Mouse (Mus musculus) CD8-positive naive resting alpha-beta T cell, adult 2 months (primary cell): ENCODE measurements at regions not wholly inside any gene's neighbourhood (a gene's known extent, or its start where the extent isn't known, plus 50 kb on each side); places are given as distances from the start of the nearest gene placed in this dataset.

ENCODE experiments used
- DNase-seq, 2 experiments: peaks; one replicate each; pipeline ENCODE4 v3.0.0; 2022; ENCODE audit warnings: low read depth in 2 of 2, low spot score in 2 of 2

DNA sequence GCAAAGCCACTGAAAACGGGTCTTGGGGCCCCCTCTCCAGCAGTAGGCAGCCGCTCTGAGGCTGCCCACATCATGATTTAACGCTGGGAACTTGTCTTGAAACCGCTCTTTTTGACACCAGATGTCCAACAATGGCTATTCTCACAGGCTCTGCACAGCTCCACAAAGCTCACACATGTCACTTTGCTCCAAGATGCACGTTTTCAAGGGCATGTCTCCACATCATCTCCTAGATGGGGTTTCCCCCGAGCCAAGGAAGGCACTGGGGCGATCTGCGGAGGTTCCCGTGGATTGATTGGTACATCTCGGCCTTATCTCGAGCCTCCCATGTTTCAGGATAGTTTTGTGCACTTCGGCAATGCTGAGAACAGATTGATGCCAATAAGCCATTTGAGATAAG lies 526.8 kb upstream of the Cited2 start:
- no peak for DNase-seq

DNA sequence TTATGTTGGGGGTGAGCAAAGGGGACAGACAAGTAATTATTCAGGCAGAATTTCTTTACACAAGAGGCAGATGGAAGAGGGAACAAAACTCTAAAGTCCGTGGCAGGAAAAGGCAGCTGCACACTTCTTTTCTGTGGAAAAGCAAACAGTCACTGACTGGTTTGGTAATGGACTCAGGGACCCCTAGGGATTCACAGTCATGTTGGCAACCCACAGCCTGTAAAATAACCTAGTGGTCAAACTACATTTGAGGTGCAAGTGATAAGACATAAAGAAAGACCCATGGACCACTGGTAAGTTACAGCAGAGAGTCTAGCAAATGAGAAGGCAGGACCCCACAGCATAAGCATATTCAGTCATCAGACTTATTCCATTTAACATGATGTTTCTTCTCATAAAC lies 526.4 kb upstream of the Cited2 start:
- DNase-seq = no peak

DNA sequence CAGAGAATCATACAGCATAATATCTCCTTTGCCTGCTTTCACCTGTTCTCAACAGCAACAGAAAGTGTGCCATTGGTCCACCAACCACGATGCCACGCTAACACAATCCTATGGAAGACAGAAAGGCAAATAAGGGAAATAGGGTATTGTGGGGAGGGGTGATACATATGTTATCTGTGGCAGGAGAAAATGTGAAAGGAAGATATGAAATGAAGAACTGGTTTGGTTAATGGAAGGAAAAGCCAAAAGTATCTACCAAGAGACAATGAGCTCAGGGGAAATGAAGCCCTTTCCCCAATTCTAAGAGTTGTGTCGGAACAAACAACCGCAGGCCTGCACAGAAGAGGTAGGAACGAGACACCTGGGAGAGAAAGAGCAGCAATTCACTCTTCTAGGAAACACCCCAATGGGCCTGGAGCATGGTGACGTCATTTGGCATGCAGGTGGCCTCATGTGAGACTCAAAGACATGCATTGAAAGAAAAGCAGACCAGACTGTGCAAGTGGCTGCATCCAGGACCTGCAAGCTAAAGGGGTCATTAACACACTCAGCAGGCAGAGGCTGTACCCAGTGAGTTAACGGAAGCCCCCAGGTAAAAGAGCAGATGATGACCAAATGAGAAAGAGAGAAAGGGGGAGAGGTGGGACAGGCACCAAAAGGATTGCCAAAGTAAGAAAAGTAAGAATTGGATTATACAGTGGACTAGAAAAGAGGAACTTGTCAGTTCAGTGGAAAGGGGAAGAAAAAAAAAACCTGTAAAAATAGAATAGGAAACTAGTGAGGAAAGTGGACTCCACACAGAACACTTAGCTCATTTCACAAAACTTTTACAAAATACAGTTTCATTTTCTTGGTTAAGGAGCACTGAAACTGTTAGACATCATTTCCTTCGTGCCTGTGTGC lies 522.2 kb upstream of the Cited2 start:
- no peak for DNase-seq

DNA sequence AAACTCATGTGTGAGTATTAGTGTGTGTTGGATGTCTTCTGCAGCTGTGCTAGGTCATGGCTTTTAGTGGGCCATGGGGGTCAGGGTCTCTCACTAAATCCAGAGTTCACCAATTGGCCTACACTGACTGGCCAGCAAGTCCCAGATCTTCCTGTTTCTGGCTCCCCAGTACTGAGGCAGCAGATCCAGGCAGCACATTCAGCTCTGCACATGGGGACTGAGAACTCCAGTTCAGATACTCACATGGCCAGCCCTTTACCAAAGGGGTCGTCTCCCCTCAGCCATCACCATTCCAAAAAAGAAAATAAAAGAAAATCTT lies 521.6 kb upstream of the Cited2 start:
- no peak for DNase-seq

DNA sequence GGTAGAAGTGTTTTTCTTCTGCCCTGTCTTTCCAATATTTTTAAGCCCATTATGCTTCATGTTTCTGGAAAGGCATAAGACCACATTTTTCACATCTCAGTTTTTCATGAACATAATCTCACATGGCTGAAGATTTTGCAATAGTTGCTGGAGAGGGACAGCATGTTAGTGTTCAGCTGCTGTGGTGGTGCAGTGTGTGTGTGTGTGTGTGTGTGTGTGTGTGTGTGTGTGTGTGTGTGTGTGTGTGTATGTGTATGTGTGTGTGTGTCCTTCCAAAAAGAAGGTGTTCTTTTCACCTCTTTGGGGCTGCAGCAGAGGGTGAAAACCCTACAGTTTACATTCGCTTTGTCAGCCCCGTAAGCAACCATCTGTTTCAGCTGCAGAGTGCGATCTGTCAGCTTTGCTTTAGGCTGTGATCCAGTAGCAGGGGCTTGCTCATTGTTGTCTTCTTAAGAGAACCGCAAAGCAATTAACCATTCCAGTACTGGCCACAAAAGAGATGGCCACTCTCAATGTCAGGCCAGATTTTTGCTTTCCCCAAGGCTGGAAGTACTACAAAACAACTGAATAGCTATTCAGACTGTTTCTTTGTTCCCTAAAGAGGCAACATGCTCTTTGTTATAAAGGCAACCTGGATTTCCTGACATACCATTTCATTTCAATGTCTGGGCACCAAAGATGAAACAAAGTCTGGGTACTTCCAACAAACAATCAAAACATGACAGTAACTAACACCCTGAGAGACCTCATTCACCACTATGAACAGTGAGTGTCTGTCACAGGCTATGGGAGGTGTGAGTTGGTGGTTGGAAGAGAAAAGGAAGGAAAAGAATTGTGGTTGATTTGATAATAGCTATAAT lies 520.2 kb upstream of the Cited2 start:
- no peak for DNase-seq

DNA sequence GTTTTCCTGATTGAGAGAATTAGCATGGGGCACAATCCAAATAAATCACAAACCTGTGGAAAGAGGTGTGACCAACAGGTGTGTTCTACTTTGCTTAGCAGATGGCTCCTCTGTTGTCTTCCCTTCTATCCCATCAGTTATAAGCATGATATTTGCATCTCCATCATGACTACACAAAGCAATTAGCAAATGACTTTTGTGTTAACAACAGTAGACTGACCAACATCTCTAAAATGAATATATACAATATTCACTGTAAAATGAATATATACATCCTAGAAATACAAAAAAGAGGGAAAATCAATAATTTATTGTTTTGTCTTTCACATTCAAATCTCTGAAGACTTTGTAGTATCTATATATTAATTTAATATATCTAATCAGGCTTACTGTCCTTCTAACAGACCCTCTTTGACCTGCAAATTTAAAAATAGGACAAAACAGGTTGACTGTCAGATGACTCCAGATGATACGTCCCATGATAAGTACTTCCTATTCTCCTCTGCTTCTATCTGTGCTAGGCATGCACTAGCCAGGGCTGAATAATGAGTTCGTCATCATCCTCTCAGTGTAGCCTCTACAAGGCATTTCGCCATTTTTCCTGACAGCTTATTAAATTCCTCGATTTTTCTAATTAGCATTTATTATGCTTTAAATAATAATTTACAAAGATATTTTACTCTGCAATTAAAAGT lies 519.5 kb upstream of the Cited2 start:
- DNase-seq = no peak

DNA sequence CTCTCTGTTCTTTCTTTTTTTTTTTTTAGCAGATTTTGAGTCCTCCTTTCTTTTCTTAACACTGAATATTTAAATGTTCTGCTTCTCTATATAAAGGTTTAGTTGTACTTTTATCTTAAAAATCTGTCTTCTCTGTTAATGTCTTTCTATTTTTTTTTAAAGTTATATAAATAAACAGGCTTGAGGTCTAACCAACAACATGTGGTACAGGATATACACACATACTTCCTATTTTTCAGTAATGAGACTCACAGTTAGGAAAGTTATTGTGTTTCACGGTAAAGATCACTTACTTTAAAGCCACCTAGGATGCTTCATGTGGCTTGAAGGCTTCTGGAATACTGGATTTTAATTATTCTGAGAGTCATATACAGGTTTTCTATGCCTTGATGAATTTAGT lies 518.9 kb upstream of the Cited2 start:
- DNase-seq = no peak

DNA sequence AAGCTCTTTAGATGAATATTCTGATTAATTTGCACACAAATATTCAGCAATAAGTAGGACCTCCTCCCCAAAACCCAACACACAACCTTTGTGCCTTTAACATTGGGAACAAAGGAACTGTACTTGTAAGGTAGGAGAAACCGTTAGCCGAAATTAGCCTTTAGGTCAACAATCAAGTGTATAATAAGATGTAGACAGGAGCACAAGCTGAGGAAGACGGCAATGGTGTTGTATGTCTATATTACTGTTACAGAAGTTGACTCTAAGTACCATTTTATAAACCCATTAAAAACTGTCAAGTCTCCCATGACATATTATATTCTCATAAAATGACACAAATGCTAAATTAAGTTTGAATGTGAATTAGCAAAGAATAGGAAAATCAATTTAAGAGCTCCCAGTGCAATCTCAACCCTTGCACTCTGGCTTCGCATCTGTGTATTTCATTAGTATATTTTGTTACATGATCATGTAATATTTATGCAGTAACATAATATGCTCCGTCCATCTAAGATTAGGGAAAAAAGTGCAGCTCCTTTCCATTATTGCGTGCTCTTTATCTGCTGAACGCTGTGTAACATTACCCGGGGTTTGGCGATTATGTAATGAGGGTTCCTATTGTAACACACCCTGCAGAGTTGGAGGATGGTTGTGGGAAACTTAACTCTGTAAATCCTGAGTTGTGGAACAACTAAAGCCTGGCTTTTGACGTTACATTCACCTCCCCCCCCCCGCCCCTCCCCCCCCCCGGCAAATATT lies 510.3 kb upstream of the Cited2 start:
- DNase-seq = no peak

DNA sequence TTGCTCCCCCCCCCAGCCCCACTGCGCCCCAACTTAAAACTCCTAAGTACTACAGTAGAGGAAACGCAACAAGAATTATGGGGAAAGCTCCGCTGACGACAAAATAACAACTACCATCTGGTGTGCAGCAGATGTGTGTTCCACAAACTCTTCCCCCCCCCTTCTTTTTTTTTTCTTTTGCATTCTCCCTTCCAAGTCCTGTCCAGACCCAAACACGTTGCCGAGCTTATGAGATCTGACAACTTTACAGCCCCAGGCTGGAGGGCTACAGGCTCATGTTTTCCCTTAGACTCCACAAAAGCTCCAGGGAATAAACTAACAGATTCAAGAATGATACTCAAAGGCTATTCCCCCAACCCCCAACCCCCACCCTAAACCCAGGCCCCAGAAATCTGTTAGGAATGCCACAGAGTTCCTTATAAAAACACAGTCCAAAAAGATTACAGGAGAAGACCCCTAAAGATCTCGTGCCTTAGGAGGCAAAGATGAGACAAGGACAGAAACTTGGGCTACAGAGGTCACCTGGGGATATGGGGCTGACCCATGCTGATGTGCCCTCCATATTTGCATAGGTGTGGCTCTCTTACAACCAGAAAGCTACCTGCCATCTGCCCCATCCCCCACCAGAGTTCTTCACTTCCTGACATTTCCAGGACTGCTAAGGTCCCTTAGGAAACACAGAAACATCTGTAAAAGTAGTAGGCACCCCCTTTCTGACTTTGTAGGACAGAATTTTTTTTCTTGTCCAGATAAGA lies 509.5 kb upstream of the Cited2 start:
- no peak for DNase-seq

DNA sequence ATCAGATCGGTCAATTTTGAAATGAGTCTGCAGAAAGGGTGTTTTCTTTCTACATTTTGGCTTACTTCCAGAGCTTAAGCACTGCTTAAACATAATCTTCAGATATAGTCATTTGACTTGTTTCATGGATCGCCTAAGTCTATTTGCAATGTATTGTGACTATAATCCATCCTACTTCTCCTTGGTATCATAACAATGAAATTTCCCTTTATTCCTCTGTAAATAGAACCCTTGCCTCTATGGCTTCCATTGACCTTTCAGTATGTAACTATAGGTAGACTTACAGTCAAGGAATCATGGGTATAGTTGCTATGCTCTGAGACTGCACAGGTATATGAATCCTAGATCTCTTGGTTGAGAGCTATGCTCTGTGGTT lies 509.0 kb upstream of the Cited2 start:
- DNase-seq = no peak

DNA sequence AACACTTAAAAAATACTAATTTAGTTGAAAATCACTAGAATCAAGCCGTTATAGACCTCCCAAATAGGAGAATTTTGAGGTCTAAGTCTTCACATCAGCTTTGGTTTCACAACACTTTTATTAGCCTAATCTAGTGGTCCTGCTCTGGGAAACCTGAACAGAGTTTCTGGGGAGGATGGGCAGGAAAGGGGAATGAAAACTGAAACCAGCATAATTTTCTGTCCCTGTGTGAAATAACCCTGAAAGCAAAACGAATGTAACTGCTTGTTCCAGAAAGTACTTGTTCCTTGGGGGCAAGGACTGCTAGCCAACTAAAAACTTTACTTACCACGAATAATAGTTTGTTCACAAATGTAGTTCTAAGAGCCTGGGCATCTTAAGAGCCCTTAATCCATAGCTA lies 508.0 kb upstream of the Cited2 start:
- DNase-seq = no peak

DNA sequence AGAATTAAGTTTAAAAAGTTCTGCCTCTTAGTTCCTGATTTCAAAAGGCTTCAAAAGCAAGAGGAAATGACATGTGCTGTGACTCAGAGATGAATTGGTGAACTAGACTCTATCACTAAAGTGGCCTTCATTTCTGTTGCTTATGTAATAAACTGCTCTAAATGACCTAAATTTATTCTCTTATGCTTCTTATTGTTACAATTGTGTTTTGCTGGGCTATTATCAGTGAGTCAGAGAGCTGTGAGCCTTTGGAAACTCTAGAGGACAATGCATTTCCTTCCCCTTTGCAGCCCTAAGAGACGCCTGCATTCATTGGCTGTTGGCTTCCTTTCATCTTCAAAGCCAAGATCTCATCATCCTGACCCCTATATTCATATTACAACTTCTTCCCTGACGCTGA lies 501.5 kb upstream of the Cited2 start:
- no peak for DNase-seq

DNA sequence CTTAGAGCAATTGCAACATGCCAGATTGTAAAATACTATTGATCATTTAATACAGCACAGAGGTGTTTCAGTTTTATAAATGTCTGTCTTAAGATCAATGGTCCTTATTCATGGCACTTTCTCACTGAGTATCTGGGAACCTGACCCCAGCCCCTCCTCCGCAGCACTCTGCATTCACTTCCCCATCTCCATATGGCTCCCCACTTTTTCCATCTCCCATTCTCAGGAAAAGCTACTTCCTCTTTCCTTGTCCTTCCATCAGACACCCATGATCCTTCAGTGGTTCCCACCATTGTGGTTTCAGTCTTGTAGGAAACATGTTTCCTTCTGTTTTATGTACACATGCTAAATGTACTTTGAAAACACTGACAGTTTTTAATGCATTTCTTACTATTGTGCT lies 497.3 kb upstream of the Cited2 start:
- no peak for DNase-seq

DNA sequence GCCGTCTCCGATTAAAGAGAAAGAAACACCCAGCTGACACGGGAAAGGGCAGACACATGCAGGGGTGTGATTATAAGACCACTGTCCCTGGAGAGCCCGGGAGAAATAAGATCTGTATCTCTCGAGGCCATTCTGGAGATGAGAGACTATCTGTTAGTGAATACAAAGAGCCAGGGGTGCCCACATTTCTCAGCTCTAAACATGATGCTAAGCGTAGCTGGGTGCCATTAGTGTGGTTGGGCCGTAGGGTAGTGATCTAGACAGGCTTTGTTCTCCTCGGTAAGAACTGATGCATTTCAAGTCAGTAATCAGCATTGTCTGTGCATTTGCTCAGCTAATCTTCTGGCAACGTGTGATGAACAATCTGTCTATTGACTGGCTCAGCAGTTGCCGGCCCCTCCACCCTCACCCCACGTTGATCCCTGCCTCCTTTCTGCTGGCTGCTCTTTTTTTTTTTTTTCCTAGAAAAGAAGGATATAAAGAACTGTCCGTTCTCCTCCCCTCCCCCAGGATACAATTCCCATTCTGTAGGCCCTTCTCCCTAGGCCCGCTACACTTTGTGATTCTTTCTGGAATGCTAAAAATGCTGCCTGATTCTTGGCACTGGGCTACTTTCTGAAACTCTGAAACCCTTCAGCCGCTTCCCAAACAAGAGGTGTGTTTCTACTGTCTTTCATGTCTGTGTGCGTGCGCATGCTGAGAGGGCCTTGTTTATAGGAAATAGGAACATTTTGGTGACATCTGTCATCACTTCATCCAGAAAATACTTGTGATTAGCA lies 492.8 kb upstream of the Cited2 start:
- DNase-seq = no peak

DNA sequence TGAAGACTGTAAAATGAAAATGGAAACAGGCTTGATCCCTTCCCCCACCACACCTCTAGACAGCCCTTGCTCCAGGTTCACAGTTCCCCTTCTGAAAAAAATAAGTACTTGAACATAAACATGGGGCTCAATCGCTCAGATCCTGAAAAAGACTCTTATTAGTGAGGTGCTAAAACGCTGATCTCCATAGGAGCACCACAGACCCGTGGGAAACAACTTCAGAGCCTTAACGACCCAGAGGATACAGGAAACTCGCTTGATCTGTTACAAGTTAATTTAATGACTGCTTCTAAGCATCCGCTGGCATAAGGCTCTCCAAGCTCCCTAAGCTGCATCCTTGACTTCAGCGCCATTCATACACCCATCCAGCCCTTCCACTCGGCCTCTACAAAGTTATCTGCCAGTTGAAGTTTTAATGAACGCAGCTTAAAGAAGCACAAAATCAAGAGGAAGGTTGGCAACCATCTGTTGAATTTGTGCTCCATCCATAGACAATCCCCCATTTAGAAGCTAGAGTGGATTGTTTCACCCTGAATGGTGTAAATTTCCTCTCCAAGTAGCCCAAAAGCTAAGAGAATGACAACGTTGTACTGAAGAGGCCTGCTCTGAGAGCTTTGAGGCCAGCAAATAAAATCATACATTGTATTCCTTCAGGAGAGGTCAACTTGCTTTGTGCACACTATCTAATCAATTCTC lies 486.9 kb upstream of the Cited2 start:
- no peak for DNase-seq

DNA sequence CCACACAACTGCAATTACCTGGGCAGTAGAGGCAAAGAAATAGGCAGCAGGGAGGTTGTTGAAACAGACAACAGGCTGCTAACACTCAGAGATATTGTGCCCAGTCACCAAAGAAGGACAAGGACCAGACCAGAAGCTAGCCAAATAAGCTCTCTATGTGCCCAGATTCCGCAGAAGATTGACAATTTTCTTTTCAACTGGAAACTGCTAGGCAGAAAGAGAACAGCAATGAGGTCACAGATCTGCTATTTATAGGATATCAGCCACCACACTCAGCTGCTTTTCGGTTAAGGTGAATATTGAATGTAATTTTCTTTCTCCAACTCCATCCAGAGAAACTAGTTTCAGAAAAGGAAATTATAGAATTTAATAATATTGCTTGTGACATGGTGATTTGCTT lies 486.3 kb upstream of the Cited2 start:
- no peak for DNase-seq

DNA sequence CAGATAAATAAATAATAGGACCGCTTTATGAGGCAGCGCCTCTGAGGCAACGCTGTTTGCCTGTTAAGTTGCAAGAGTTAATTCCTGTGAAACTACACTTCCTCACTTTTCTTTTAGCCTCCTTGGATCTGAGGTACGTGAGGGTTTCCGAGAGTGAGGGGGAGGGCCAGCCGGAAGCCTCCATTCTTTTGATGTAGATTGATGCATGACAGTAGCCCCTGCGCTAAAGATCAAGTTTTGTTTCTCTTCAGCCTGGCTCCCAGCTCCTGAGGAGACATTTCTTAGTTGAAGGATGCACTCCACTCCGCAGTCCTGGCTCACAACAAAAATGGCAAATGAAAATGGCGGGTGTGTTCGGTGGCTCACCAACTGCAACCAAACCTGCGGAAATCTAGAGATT lies 485.6 kb upstream of the Cited2 start:
- no peak for DNase-seq

DNA sequence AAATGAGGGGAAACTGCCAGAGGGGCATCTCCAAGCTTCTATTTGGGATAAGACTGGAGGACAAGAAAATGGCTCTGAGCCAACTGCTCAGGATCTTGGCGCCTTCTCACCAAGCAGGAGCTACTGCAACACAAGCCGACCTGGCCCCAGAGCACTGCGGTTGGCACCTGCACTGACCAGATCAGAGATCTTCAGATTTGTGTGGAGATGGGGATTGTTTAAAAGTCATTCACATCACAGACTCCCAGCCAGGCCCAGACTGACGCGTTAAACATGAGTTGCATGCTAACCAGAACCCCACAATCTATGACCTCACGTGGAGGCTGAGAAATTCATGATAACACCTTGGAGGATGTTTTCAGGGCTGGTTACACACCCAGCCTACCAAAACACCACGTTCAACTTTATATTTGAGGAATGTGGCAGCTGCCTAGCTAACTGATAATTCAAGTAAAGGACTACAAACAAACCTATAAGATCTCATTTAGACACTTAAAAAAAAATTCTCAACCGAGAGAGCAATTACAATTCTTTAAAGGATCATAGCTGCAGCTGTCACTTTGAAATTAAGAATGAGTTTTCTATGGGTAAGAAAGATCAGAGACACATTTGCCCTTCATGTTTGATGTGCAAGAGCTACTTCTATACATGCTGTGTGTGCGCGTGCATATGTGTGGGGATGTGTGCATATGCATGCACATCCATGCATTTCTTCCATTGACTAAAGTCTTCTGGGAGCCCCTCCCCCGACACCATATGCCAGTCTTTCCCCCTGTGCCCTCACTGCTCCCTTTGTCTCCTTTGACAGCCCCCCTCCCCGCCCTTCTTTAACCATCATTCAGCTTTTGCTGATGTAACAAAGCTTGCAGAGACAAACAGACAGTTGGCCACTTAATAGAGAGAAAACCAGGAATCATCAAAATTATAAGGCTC lies 484.8 kb upstream of the Cited2 start:
- no peak for DNase-seq
